Mouse (Mus musculus) liver, adult 2 months (tissue): ENCODE measurements at regions not wholly inside any gene's neighbourhood (a gene's known extent, or its start where the extent isn't known, plus 50 kb on each side); places are given as distances from the start of the nearest gene placed in this dataset.

Experiments
- DNase-seq: peaks from one replicate; pipeline ENCODE4 v3.0.0-alpha.2; 2011; ENCODE audit warnings: low read depth, low spot score; ENCODE audit errors: extremely low read depth
- H3K27ac ChIP-seq: fragments of 200-500 bp; replicated peaks from 2 replicates; pipeline ENCODE4 v1.5.1; 2012; ENCODE audit warnings: low read depth, mild to moderate bottlenecking, control low read depth, inconsistent platforms, low read length; ENCODE audit not compliant: insufficient read depth
- H3K27me3 ChIP-seq: fragments of 200-500 bp; 2 replicates; pipeline ENCODE4 v1.6.1; 2012; ENCODE audit warnings: mild to moderate bottlenecking, moderate library complexity, low read length, inconsistent platforms; ENCODE audit not compliant: control insufficient read depth, insufficient read depth
- H3K36me3 ChIP-seq: fragments of 200-500 bp; 2 replicates; pipeline ENCODE4 v1.6.1; 2012; ENCODE audit warnings: low read length, inconsistent platforms; ENCODE audit not compliant: control insufficient read depth, insufficient read depth
- H3K4me1 ChIP-seq: fragments of 200-500 bp; 2 replicates; pipeline ENCODE4 v1.6.1; 2011; ENCODE audit warnings: low read length; ENCODE audit not compliant: control insufficient read depth, insufficient read depth
- H3K4me3 ChIP-seq: fragments of 200-500 bp; 2 replicates; pipeline ENCODE4 v1.5.1; 2011; ENCODE audit warnings: low read depth, mild to moderate bottlenecking, control low read depth, low read length, moderate library complexity; ENCODE audit not compliant: insufficient read depth
- H3K79me2 ChIP-seq: fragments of 200-500 bp; 2 replicates; pipeline ENCODE4 v1.6.1; 2012; ENCODE audit warnings: inconsistent platforms, mild to moderate bottlenecking, low read length, moderate library complexity; ENCODE audit not compliant: control insufficient read depth, insufficient read depth
- H3K9ac ChIP-seq: fragments of 200-500 bp; 2 replicates; pipeline ENCODE4 v1.6.1; 2012; ENCODE audit warnings: low read depth, mild to moderate bottlenecking, control low read depth, inconsistent platforms, low read length
- CTCF ChIP-seq: fragments of 200-500 bp; IDR thresholded peaks from 2 replicates; pipeline ENCODE4 v1.5.1; 2011; ENCODE audit warnings: low read depth, low read length, control low read depth
- POLR2A ChIP-seq: fragments of 200-500 bp; IDR thresholded peaks from 2 replicates; pipeline ENCODE4 v1.6.1; 2011; ENCODE audit warnings: low read length, control low read depth; ENCODE audit not compliant: insufficient read depth; ENCODE audit errors: extremely low read depth
- WGBS: fragments of 180-500 bp; shearing (Covaris S2); methylation state at CpG from one replicate; pipeline ENCODE4 v1.1.7; 2018; 5-methylcytosine and 5-hydroxymethylcytosine counted together

- 63% methylated on average over 1 of the region's 1 CpGs for WGBS
- Histone ChIP-seq H3K4me3 (no peak overlapping the region), H3K27ac (peak overlapping the region; percentile 48), H3K4me1 (peaks cover 7% of the 10 kb centered on the region; the same call in 1 of the 2 replicates), H3K79me2 (no peaks in the 10 kb centered on the region), H3K36me3 (no peaks in the 10 kb centered on the region), H3K9ac (no peak overlapping the region), H3K27me3 (no peaks in the 10 kb centered on the region)
- TF ChIP-seq CTCF (no peak), POLR2A (no peak)
- DNase-seq: peak; percentile 20
Measured at GRCm38 (mm10) chr7:67425581-67425980, 52.9 kb upstream of the Mef2a start.

- no peaks in the 10 kb centered on the region for H3K36me3 ChIP-seq
- 68% methylated on average over 8 of the region's 8 CpGs for WGBS
- no peak overlapping the region for H3K9ac ChIP-seq
- peaks cover 7% of the 10 kb centered on the region; the same call in 1 of the 2 replicates for H3K4me1 ChIP-seq
- TF ChIP-seq POLR2A (no peak), CTCF (no peak)
- H3K27ac ChIP-seq: peak overlapping the region; percentile 48
- H3K4me3 ChIP-seq: no peak overlapping the region
- no peaks in the 10 kb centered on the region for H3K27me3 ChIP-seq
- peak; percentile 17 for DNase-seq
- H3K79me2 ChIP-seq: no peaks in the 10 kb centered on the region
Measured at GRCm38 (mm10) chr7:67424810-67425485, 52.3 kb upstream of the Mef2a start.
